Mouse (Mus musculus): Measurements from ENCODE around the gene Eif4e.

GRCm38 (mm10) chr3:138509581-138509980 is 16.4 kb upstream of the Eif4e start:
- no peak for TF ChIP-seq POLR2A (IDR thresholded peaks at IDR 0.05; ENCODE audit: low read depth, low read length)
- TF ChIP-seq CTCF (IDR thresholded peaks at IDR 0.05; ENCODE audit: borderline replicate concordance, insufficient read depth, low read length) = no peak
